Mouse (Mus musculus) limb, embryonic 14.5 days (tissue): Measurements from ENCODE around the gene Serhl. TPM values are rescaled to one million over a fixed set of nuclear protein-coding genes. Genes with fewer than 3 reads are reported as not detected.

Experiments
- ATAC-seq: fragments of 200-750 bp; cut with Nextera tagmentation; 2 replicates; pipeline ENCODE4 v1.8.0; 2017; ENCODE audit warnings: low read depth, moderate number of reproducible peaks, moderate TSS enrichment; ENCODE audit not compliant: low FRiP score
- DNase-seq: peaks from one replicate; pipeline ENCODE4 v3.0.0-alpha.2; 2015; ENCODE audit warnings: low spot score
- H3K27ac ChIP-seq: fragments of 300-500 bp; sonication (generic); replicated peaks from 2 replicates; pipeline ENCODE4 v1.5.1; 2014; ENCODE audit warnings: low read depth, mild to moderate bottlenecking, low read length, moderate library complexity, mixed read lengths
- H3K27me3 ChIP-seq: fragments of 300-500 bp; sonication (generic); 2 replicates; pipeline ENCODE4 v1.6.1; 2014; ENCODE audit warnings: low read length, mixed read lengths; ENCODE audit not compliant: control insufficient read depth, insufficient read depth
- H3K36me3 ChIP-seq: fragments of 300-500 bp; sonication (generic); 2 replicates; pipeline ENCODE4 v1.6.1; 2014; ENCODE audit warnings: mild to moderate bottlenecking, low read length, moderate library complexity, mixed read lengths; ENCODE audit not compliant: control insufficient read depth, insufficient read depth
- H3K4me1 ChIP-seq: fragments of 300-500 bp; sonication (generic); 2 replicates; pipeline ENCODE4 v1.6.1; 2014; ENCODE audit warnings: antibody characterized with exemption, low read length, mixed read lengths; ENCODE audit not compliant: control insufficient read depth, insufficient read depth
- H3K4me2 ChIP-seq: fragments of 300-500 bp; sonication (generic); replicated peaks from 2 replicates; pipeline ENCODE4 v1.6.1; 2014; ENCODE audit warnings: low read depth, mild to moderate bottlenecking, low read length, moderate library complexity; ENCODE audit not compliant: severe bottlenecking
- H3K4me3 ChIP-seq: fragments of 300-500 bp; sonication (generic); replicated peaks from 2 replicates; pipeline ENCODE4 v1.5.1; 2014; ENCODE audit warnings: low read length
- H3K9ac ChIP-seq: fragments of 300-500 bp; sonication (generic); 2 replicates; pipeline ENCODE4 v1.6.1; 2014; ENCODE audit warnings: mild to moderate bottlenecking, low read depth, low read length, moderate library complexity; ENCODE audit not compliant: severe bottlenecking
- H3K9me3 ChIP-seq: fragments of 300-500 bp; sonication (generic); 2 replicates; pipeline ENCODE4 v1.6.1; 2016; ENCODE audit warnings: low read length; ENCODE audit not compliant: control insufficient read depth
- POLR2A ChIP-seq: fragments of 200-500 bp; IDR thresholded peaks from 2 replicates; pipeline ENCODE4 v1.8.0; 2012; ENCODE audit warnings: inconsistent platforms, mild to moderate bottlenecking, moderate library complexity, borderline replicate concordance; ENCODE audit not compliant: insufficient read depth, insufficient read length; ENCODE audit errors: extremely low read depth
- WGBS: fragments of 180-500 bp; shearing (Covaris S2); extraction: QIAGEN DNeasy Blood & Tissue Kit; methylation state at CpG from one replicate; pipeline ENCODE4 v1.1.7; 2014; 5-methylcytosine and 5-hydroxymethylcytosine counted together
- polyA plus RNA-seq, 2 experiments: library from polyadenylated mRNA; depleted of rRNA in 1 of 2; stranded (reverse) in 1 of 2; unstranded in 1 of 2; fragments of >200 nt; fragmentation: Nextera tagmentation in 1 of 2; extraction: Ambion mirVana in 1 of 2; gene quantifications; 2 replicates each; pipeline versions ENCODE4 v1.2.1 to v1.2.3; 2012 to 2014

Serhl gene
- polyA plus RNA-seq, 2 experiments: 62.7 to 68.2 TPM

- ATAC-seq: peak; percentile 68; the same call in 1 of the 2 replicates
- Histone ChIP-seq H3K4me3 (no peak overlapping the region; the same call in 1 of the 2 replicates), H3K9me3 (no peaks in the 10 kb centered on the region), H3K4me2 (no peak overlapping the region), H3K9ac (no peak overlapping the region), H3K27ac (no peak overlapping the region), H3K36me3 (peaks cover 34% of the 10 kb centered on the region), H3K27me3 (no peaks in the 10 kb centered on the region), H3K4me1 (peaks cover 5% of the 10 kb centered on the region; the same call in 1 of the 2 replicates)
- WGBS: 10% methylated on average over 8 of the region's 11 CpGs
- TF ChIP-seq POLR2A: no peak
- peak; percentile 76 for DNase-seq
Measured at GRCm38 (mm10) chr15:83112898-83113297, 23.6 kb downstream of the Serhl start.

- Histone ChIP-seq H3K9me3 (no peaks in the 10 kb centered on the region), H3K27me3 (no peaks in the 10 kb centered on the region), H3K4me3 (no peak overlapping the region), H3K36me3 (peaks cover 46% of the 10 kb centered on the region), H3K27ac (no peak overlapping the region), H3K9ac (no peak overlapping the region), H3K4me1 (peaks cover 5% of the 10 kb centered on the region; the same call in 1 of the 2 replicates), H3K4me2 (no peak overlapping the region)
- ATAC-seq (no peak), DNase-seq (no peak)
- 82% methylated on average over 9 of the region's 9 CpGs for WGBS
- TF ChIP-seq POLR2A: no peak
Measured at GRCm38 (mm10) chr15:83114106-83114505, 24.8 kb downstream of the Serhl start.

- Histone ChIP-seq H3K27ac (no peak overlapping the region), H3K9me3 (no peaks in the 10 kb centered on the region), H3K4me2 (no peak overlapping the region), H3K4me1 (peaks cover 5% of the 10 kb centered on the region; the same call in 1 of the 2 replicates), H3K4me3 (no peak overlapping the region), H3K27me3 (no peaks in the 10 kb centered on the region), H3K36me3 (peaks cover 53% of the 10 kb centered on the region), H3K9ac (no peak overlapping the region)
- whole genome bisulfite sequencing: 86% methylated on average over 6 of the region's 6 CpGs
- ATAC-seq (no peak), DNase-seq (no peak)
- no peak for TF ChIP-seq POLR2A
Measured at GRCm38 (mm10) chr15:83115071-83115470, 25.8 kb downstream of the Serhl start.

- Histone ChIP-seq H3K27ac (no peak overlapping the region), H3K27me3 (no peaks in the 10 kb centered on the region), H3K4me2 (no peak overlapping the region), H3K36me3 (peaks cover 53% of the 10 kb centered on the region), H3K9me3 (no peaks in the 10 kb centered on the region), H3K4me1 (no peaks in the 10 kb centered on the region), H3K9ac (no peak overlapping the region), H3K4me3 (no peak overlapping the region)
- ATAC-seq: no peak
- DNase-seq: peak; percentile 64
- TF ChIP-seq POLR2A: no peak
- WGBS: 65% methylated on average over 7 of the region's 7 CpGs
Measured at GRCm38 (mm10) chr15:83118360-83118759, 29.1 kb downstream of the Serhl start.

- H3K36me3 ChIP-seq: peaks cover 50% of the 10 kb centered on the region
- peak; percentile 34 for ATAC-seq
Measured at GRCm38 (mm10) chr15:83121709-83122565, 32.6 kb downstream of the Serhl start.

More at GRCm38 (mm10) chr15:83121709-83122565, 32.6 kb downstream of the Serhl start:
- peak overlapping the region; percentile 63 for H3K27ac ChIP-seq
- H3K9me3 ChIP-seq: no peaks in the 10 kb centered on the region
- H3K9ac ChIP-seq: peak overlapping the region; percentile 61
- H3K4me2 ChIP-seq: peak overlapping the region; percentile 58
- peak; percentile 57 for DNase-seq
- TF ChIP-seq POLR2A: no peak
- no peaks in the 10 kb centered on the region for H3K27me3 ChIP-seq
- H3K4me1 ChIP-seq: no peaks in the 10 kb centered on the region
- WGBS: 4% methylated on average over 36 of the region's 43 CpGs
- H3K4me3 ChIP-seq: peak overlapping the region; percentile 87
